In genomic region chr5:122263933-122264905, GRCm38 (mm10) we compare ENCODE assay signal across 8 mouse cellular contexts. TPM values are rescaled to one million over a fixed set of nuclear protein-coding genes. Genes with fewer than 3 reads are reported as not detected.
A peak's percentile ranks its signal among the peaks of the same experiment; 100 is the strongest.
DNase-seq lines count a peak whose midpoint lies in the region; ATAC-seq and TF ChIP-seq lines count a peak whose summit lies in the region.

Tctn1 (minus strand) TSS chr5:122264460.

- WGBS in embryonic facial prominence, embryonic 14.5 days: 1% methylated on average over 46 of the region's 49 CpGs
- 2% methylated on average over 49 of the region's 49 CpGs for WGBS in heart, adult 2 months
- WGBS in limb, embryonic 14.5 days: 2% methylated on average over 47 of the region's 49 CpGs
- 2% methylated on average over 47 of the region's 49 CpGs for WGBS in midbrain, postnatal 0 days

- peak within 1 kb of the TSS; percentile 69 for H3K9ac ChIP-seq in embryonic facial prominence, embryonic 14.5 days (ENCODE audit: low read depth, low read length)
- H3K9ac ChIP-seq in heart, adult 2 months (ENCODE audit: low read depth, low read length): peak within 1 kb of the TSS; percentile 83
- H3K9ac ChIP-seq in limb, embryonic 14.5 days (ENCODE audit: low read depth, low read length, severe bottlenecking): peak within 1 kb of the TSS; percentile 54
- H3K9ac ChIP-seq in midbrain, postnatal 0 days (replicated peaks; ENCODE audit: low read length, poor library complexity, severe bottlenecking): peak within 1 kb of the TSS; percentile 87

- peak within 1 kb of the TSS; percentile 54 for H3K4me3 ChIP-seq in embryonic facial prominence, embryonic 14.5 days (ENCODE audit: low read depth, low read length)
- peak within 1 kb of the TSS; percentile 75 for H3K4me3 ChIP-seq in heart, adult 2 months
- H3K4me3 ChIP-seq in limb, embryonic 14.5 days (replicated peaks; ENCODE audit: low read length): peak within 1 kb of the TSS; percentile 55
- H3K4me3 ChIP-seq in midbrain, postnatal 0 days (ENCODE audit: low read depth, low read length): peak within 1 kb of the TSS; percentile 87

- H3K27me3 ChIP-seq in embryonic facial prominence, embryonic 14.5 days (replicated peaks; ENCODE audit: control insufficient read depth, insufficient read depth, low read length): no peaks in the 10 kb centered on the region
- H3K27me3 ChIP-seq in heart, adult 2 months (ENCODE audit: control insufficient read depth, insufficient read depth, low read length): no peaks in the 10 kb centered on the region
- H3K27me3 ChIP-seq in limb, embryonic 14.5 days (ENCODE audit: control insufficient read depth, insufficient read depth, low read length): no peaks in the 10 kb centered on the region
- H3K27me3 ChIP-seq in midbrain, postnatal 0 days (ENCODE audit: insufficient read depth, low read length): no peaks in the 10 kb centered on the region

- TF ChIP-seq POLR2A in heart, adult 2 months (IDR thresholded peaks at IDR 0.05; ENCODE audit: insufficient read depth, low read depth, low read length): peak; percentile 53
- no peak for TF ChIP-seq POLR2A in limb, embryonic 14.5 days (IDR thresholded peaks at IDR 0.05; ENCODE audit: borderline replicate concordance, extremely low read depth, insufficient read depth, insufficient read length)

- 0 out of 2 replicates have a peak, but pooled peaks have one; percentile 12 for TF ChIP-seq EP300 in heart, adult 2 months (IDR thresholded peaks at IDR 0.05; ENCODE audit: insufficient read depth, low read depth, low read length)

- no peaks in the 10 kb centered on the region for H3K4me1 ChIP-seq in embryonic facial prominence, embryonic 14.5 days (ENCODE audit: control insufficient read depth, insufficient read depth, low read length)
- H3K4me1 ChIP-seq in heart, adult 2 months (ENCODE audit: control insufficient read depth, insufficient read depth, low read length): no peaks in the 10 kb centered on the region
- peaks cover 5% of the 10 kb centered on the region; the same call in 1 of the 2 replicates for H3K4me1 ChIP-seq in limb, embryonic 14.5 days (ENCODE audit: control insufficient read depth, insufficient read depth, low read length)
- no peaks in the 10 kb centered on the region; the same call in 1 of the 2 replicates for H3K4me1 ChIP-seq in midbrain, postnatal 0 days (ENCODE audit: insufficient read depth, low read length)

- H3K27ac ChIP-seq in embryonic facial prominence, embryonic 14.5 days (replicated peaks; ENCODE audit: low read depth, low read length): peak within 1 kb of the TSS; percentile 35; the same call in 1 of the 2 replicates
- peak within 1 kb of the TSS; percentile 75 for H3K27ac ChIP-seq in heart, adult 2 months
- H3K27ac ChIP-seq in limb, embryonic 14.5 days (replicated peaks; ENCODE audit: low read depth, low read length): no peak within 1 kb of the TSS
- H3K27ac ChIP-seq in midbrain, postnatal 0 days (ENCODE audit: low read depth, low read length): peak within 1 kb of the TSS; percentile 76

- H3K9me3 ChIP-seq in embryonic facial prominence, embryonic 14.5 days (ENCODE audit: control insufficient read depth, low read length): no peaks in the 10 kb centered on the region
- H3K9me3 ChIP-seq in limb, embryonic 14.5 days (ENCODE audit: control insufficient read depth, low read length): no peaks in the 10 kb centered on the region
- H3K9me3 ChIP-seq in midbrain, postnatal 0 days (ENCODE audit: low read length): no peaks in the 10 kb centered on the region

- no peaks in the 10 kb centered on the region for H3K79me2 ChIP-seq in heart, adult 2 months (replicated peaks; ENCODE audit: control insufficient read depth, insufficient read depth, low read length)

- no peak for TF ChIP-seq CTCF in heart, adult 2 months (IDR thresholded peaks at IDR 0.05)
- no peak for TF ChIP-seq CTCF in midbrain, postnatal 0 days (IDR thresholded peaks at IDR 0.05)

- DNase-seq in 3T3-L1 (ENCODE audit: low read depth, low spot score): peak; percentile 95
- peak; percentile 58 to 84 for DNase-seq in adrenal gland, postnatal 4 days (ENCODE audit: low spot score in 2 of 2)
- DNase-seq in embryonic facial prominence, embryonic 14.5 days (ENCODE audit: low spot score): peak; percentile 98
- DNase-seq in heart, adult 2 months: peak; percentile 90 to 91
- peak; percentile 84 to 85 for DNase-seq in kidney, adult 8-10 months
- peak; percentile 95 for DNase-seq in limb, embryonic 14.5 days (ENCODE audit: low spot score)
- peak; percentile 97 for DNase-seq in midbrain, postnatal 0 days (ENCODE audit: low spot score)
- peak; percentile 82 to 86 for DNase-seq in spleen, postnatal 14 days (ENCODE audit: low spot score in 2 of 2)

- H3K36me3 ChIP-seq in embryonic facial prominence, embryonic 14.5 days (ENCODE audit: control insufficient read depth, insufficient read depth, low read length): peaks cover 19% of the 10 kb centered on the region; the same call in 1 of the 2 replicates
- H3K36me3 ChIP-seq in heart, adult 2 months (ENCODE audit: control insufficient read depth, insufficient read depth, low read length): no peaks in the 10 kb centered on the region
- H3K36me3 ChIP-seq in limb, embryonic 14.5 days (ENCODE audit: control insufficient read depth, insufficient read depth, low read length): peaks cover 13% of the 10 kb centered on the region
- H3K36me3 ChIP-seq in midbrain, postnatal 0 days (ENCODE audit: insufficient read depth, low read length): peaks cover 4% of the 10 kb centered on the region; the same call in 1 of the 2 replicates

- ATAC-seq in embryonic facial prominence, embryonic 14.5 days (ENCODE audit: low read depth): peak; percentile 99
- ATAC-seq in limb, embryonic 14.5 days (ENCODE audit: low FRiP score, low read depth): peak; percentile 99
- peak; percentile 97 for ATAC-seq in midbrain, postnatal 0 days (ENCODE audit: low FRiP score)

- intact Hi-C loops in heart, adult 2 months (cut with DNase I): loop anchor here (2.0 to 5.0 kb wide), 2 partner anchors 17 to 132 kb away; no protein-coding TSS in a partner anchor

- peak within 1 kb of the TSS; percentile 62 for H3K4me2 ChIP-seq in embryonic facial prominence, embryonic 14.5 days (ENCODE audit: low read depth, low read length)
- H3K4me2 ChIP-seq in limb, embryonic 14.5 days (replicated peaks; ENCODE audit: low read depth, low read length, severe bottlenecking): peak within 1 kb of the TSS; percentile 51
- H3K4me2 ChIP-seq in midbrain, postnatal 0 days (ENCODE audit: low read depth, low read length, poor library complexity, severe bottlenecking): peak within 1 kb of the TSS; percentile 81

RNA-seq across cellular contexts. Expression of gene Tctn1, which starts in this region (rescaled TPM):
- 10 to 100 TPM; 23.4 to 24.3 TPM for total RNA-seq in adrenal gland, postnatal 4 days (2021)
- polyA plus RNA-seq in embryonic facial prominence, embryonic 14.5 days (2014; fragmentation: Nextera tagmentation; extraction: Ambion mirVana): 5.1 and 7.3 TPM in 2 replicates
- total RNA-seq in heart, adult 2 months (2021): 1 to 10 TPM; 3.2 to 3.9 TPM
- 9.4 and 9.8 TPM in 2 replicates for polyA plus RNA-seq in heart, adult 2 months (2012; rRNA removed)
- polyA plus RNA-seq in limb, embryonic 14.5 days (2012; rRNA removed): 28.3 and 38.3 TPM in 2 replicates
- 5.5 TPM in 2 replicates for polyA plus RNA-seq in limb, embryonic 14.5 days (2014; fragmentation: Nextera tagmentation; extraction: Ambion mirVana)
- 30.0 and 37.5 TPM in 2 replicates for total RNA-seq in midbrain, postnatal 0 days (2014; rRNA removed)
- polyA plus RNA-seq in midbrain, postnatal 0 days (2015; fragmentation: Nextera tagmentation; extraction: Ambion mirVana): 5.8 and 6.2 TPM in 2 replicates
